Mouse (Mus musculus): Measurements from ENCODE around the gene Atp2c2. TPM values are rescaled to one million over a fixed set of nuclear protein-coding genes. Genes with fewer than 3 reads are reported as not detected.

Gene Atp2c2
- polyA plus RNA-seq, 1 experiment from 2014 or later, result 2.4 TPM

- no peak overlapping the region for H3K27ac ChIP-seq (ENCODE audit: low read depth, low read length)
- no peak overlapping the region for H3K4me2 ChIP-seq (replicated peaks; ENCODE audit: low read depth)
- 88% methylated on average over 8 of the region's 8 CpGs for WGBS
- no peak overlapping the region for H3K4me3 ChIP-seq (ENCODE audit: low read depth, low read length)
- no peaks in the 10 kb centered on the region for H3K27me3 ChIP-seq (replicated peaks; ENCODE audit: control insufficient read depth, insufficient read depth, low read length)
- H3K9me3 ChIP-seq (ENCODE audit: control insufficient read depth), result no peaks in the 10 kb centered on the region
- no peak overlapping the region for H3K9ac ChIP-seq (ENCODE audit: low read depth, low read length)
- no peaks in the 10 kb centered on the region for H3K36me3 ChIP-seq (ENCODE audit: control insufficient read depth, insufficient read depth)
- H3K4me1 ChIP-seq (replicated peaks; ENCODE audit: control insufficient read depth, insufficient read depth, low read length), result no peaks in the 10 kb centered on the region
- ATAC-seq, result no peak
- TF ChIP-seq CTCF (IDR thresholded peaks at IDR 0.05; ENCODE audit: low read depth), result no peak
Measured at GRCm38 (mm10) chr8:119728351-119728895, 28.6 kb downstream of the Atp2c2 start.

- Histone ChIP-seq H3K4me1 (replicated peaks; ENCODE audit: control insufficient read depth, insufficient read depth, low read length) (no peaks in the 10 kb centered on the region), H3K9ac (ENCODE audit: low read depth, low read length) (no peak overlapping the region), H3K9me3 (ENCODE audit: control insufficient read depth) (no peaks in the 10 kb centered on the region), H3K36me3 (ENCODE audit: control insufficient read depth, insufficient read depth) (no peaks in the 10 kb centered on the region), H3K27me3 (replicated peaks; ENCODE audit: control insufficient read depth, insufficient read depth, low read length) (no peaks in the 10 kb centered on the region), H3K4me2 (replicated peaks; ENCODE audit: low read depth) (no peak overlapping the region), H3K27ac (ENCODE audit: low read depth, low read length) (no peak overlapping the region; the same call in 1 of the 2 replicates), H3K4me3 (ENCODE audit: low read depth, low read length) (no peak overlapping the region)
- ATAC-seq, result peak; percentile 65
- 51% methylated on average over 13 of the region's 13 CpGs for WGBS
- TF ChIP-seq CTCF (IDR thresholded peaks at IDR 0.05; ENCODE audit: low read depth), result no peak
Measured at GRCm38 (mm10) chr8:119732072-119732471, 32.3 kb downstream of the Atp2c2 start.

- no peaks in the 10 kb centered on the region for H3K27me3 ChIP-seq (replicated peaks; ENCODE audit: control insufficient read depth, insufficient read depth, low read length)
- H3K9ac ChIP-seq (ENCODE audit: low read depth, low read length), result no peak overlapping the region
- H3K9me3 ChIP-seq (ENCODE audit: control insufficient read depth), result no peaks in the 10 kb centered on the region
- no peak overlapping the region for H3K4me2 ChIP-seq (replicated peaks; ENCODE audit: low read depth)
- WGBS, result 89% methylated on average over 10 of the region's 10 CpGs
- H3K4me3 ChIP-seq (ENCODE audit: low read depth, low read length), result no peak overlapping the region
- no peaks in the 10 kb centered on the region for H3K36me3 ChIP-seq (ENCODE audit: control insufficient read depth, insufficient read depth)
- no peak for TF ChIP-seq CTCF (IDR thresholded peaks at IDR 0.05; ENCODE audit: low read depth)
- H3K4me1 ChIP-seq (replicated peaks; ENCODE audit: control insufficient read depth, insufficient read depth, low read length), result no peaks in the 10 kb centered on the region
- H3K27ac ChIP-seq (ENCODE audit: low read depth, low read length), result no peak overlapping the region
- ATAC-seq, result no peak
Measured at GRCm38 (mm10) chr8:119736348-119736917, 36.6 kb downstream of the Atp2c2 start.

DNA sequence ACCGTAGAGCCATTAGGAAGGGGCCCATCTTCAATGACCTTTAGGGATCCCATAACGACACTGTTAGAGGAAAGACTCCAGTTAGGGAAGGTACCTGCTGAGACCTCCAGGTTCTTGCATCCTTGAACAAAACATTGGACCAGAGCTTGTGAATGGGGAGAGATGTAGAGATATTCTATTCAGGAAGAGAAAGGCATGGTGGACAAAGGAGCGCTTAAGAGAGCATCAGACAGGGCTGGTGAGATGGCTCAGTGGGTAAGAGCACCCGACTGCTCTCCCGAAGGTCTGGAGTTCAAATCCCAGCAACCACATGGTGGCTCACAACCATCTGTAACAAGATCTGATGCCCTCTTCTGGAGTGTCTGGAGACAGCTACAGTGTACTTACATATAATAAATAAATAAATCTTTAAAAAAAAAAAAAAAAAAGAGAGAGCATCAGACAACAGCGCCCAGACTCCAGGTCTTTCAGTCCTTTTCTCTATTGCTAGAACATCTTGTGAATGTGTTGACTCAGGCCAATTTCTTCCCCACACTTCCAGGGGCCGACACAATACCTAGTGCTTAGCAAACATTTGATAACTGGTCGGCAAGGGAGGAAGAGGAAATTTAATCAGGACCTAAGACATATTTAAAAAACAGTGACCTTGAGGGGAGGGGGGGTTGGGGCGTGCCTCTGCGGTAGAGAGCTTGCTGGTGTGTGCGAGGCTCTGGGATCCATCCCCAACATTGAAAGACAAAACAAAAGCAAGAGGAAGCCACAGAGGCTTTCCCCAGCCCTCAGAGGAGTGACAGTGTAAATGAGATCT lies 37.5 kb downstream of the Atp2c2 start:
- ATAC-seq, result no peak
- WGBS, result 56% methylated on average over 11 of the region's 11 CpGs
- H3K4me1 ChIP-seq (replicated peaks; ENCODE audit: control insufficient read depth, insufficient read depth, low read length), result no peaks in the 10 kb centered on the region

DNA sequence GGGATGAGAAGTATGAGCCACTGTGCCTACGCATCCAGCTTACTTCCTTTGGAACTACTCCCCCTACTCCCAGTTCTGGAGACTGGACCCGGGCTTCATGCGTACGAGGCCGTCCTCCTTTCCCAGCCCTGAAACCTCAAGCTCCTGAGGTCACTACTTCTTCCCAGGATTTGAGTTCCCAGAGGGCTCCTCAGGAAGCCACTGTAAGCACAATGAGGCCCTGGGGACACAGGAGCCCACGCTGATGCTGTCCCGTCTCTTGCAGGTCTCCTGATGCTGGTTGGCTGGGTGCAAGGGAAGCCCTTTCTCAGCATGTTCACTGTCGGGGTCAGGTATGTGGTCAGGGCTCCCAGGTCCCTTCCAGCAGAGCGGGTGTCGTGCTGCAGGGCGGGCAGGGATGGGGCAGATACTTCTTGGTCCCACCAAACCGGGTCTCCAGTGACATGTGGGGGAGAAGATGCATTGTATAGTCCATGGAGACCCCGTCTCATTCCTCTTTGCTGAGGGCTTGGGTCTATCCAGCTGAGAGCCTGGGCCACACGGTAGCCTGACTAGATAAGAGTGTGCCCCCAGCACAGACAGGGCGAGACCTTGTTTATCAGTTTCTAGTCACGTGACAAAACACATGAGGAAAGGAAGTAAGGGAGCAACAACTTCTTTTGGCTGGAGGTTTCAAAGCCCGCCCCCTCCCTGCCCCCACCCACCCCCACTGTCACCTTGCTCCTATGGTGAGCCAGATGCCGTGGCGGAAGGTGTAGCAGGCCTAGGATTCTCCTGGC lies 38.5 kb downstream of the Atp2c2 start:
- Histone ChIP-seq H3K36me3 (ENCODE audit: control insufficient read depth, insufficient read depth) (no peaks in the 10 kb centered on the region), H3K27ac (ENCODE audit: low read depth, low read length) (no peak overlapping the region), H3K4me1 (replicated peaks; ENCODE audit: control insufficient read depth, insufficient read depth, low read length) (no peaks in the 10 kb centered on the region), H3K27me3 (replicated peaks; ENCODE audit: control insufficient read depth, insufficient read depth, low read length) (no peaks in the 10 kb centered on the region), H3K9me3 (ENCODE audit: control insufficient read depth) (no peaks in the 10 kb centered on the region), H3K9ac (ENCODE audit: low read depth, low read length) (no peak overlapping the region), H3K4me3 (ENCODE audit: low read depth, low read length) (no peak overlapping the region), H3K4me2 (replicated peaks; ENCODE audit: low read depth) (no peak overlapping the region)
- no peak for TF ChIP-seq CTCF (IDR thresholded peaks at IDR 0.05; ENCODE audit: low read depth)
- WGBS, result 68% methylated on average over 19 of the region's 19 CpGs
- no peak for ATAC-seq

More for the DNA sequence above, 37.5 kb downstream of the Atp2c2 start:
- no peak overlapping the region for H3K4me2 ChIP-seq (replicated peaks; ENCODE audit: low read depth)
- TF ChIP-seq CTCF (IDR thresholded peaks at IDR 0.05; ENCODE audit: low read depth), result no peak
- no peak overlapping the region for H3K9ac ChIP-seq (ENCODE audit: low read depth, low read length)
- H3K4me3 ChIP-seq (ENCODE audit: low read depth, low read length), result no peak overlapping the region
- H3K27ac ChIP-seq (ENCODE audit: low read depth, low read length), result no peak overlapping the region
- no peaks in the 10 kb centered on the region for H3K27me3 ChIP-seq (replicated peaks; ENCODE audit: control insufficient read depth, insufficient read depth, low read length)
- no peaks in the 10 kb centered on the region for H3K9me3 ChIP-seq (ENCODE audit: control insufficient read depth)
- no peaks in the 10 kb centered on the region for H3K36me3 ChIP-seq (ENCODE audit: control insufficient read depth, insufficient read depth)

DNA sequence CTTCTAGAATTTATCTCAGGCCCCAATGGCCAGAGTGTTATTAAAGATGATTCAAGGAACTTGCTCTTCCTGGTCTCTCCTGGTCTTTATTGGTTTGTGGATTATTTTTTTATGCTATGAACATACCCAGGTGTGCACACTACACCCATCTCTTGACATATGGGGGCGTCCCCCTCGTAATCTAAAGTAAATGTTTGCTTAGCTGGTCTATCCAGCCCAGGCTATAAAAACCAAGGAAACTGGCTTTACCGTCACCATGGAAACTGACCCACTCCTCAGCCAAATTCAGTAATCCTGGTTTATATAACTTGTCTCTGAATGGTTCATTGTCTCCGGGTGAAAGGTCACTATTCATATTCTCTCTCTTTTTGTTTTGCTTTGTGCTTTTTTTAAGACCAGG lies 40.8 kb downstream of the Atp2c2 start:
- Histone ChIP-seq H3K4me3 (ENCODE audit: low read depth, low read length) (no peak overlapping the region), H3K4me1 (replicated peaks; ENCODE audit: control insufficient read depth, insufficient read depth, low read length) (no peaks in the 10 kb centered on the region), H3K27ac (ENCODE audit: low read depth, low read length) (no peak overlapping the region), H3K4me2 (replicated peaks; ENCODE audit: low read depth) (no peak overlapping the region), H3K9ac (ENCODE audit: low read depth, low read length) (no peak overlapping the region), H3K36me3 (ENCODE audit: control insufficient read depth, insufficient read depth) (no peaks in the 10 kb centered on the region), H3K27me3 (replicated peaks; ENCODE audit: control insufficient read depth, insufficient read depth, low read length) (no peaks in the 10 kb centered on the region), H3K9me3 (ENCODE audit: control insufficient read depth) (no peaks in the 10 kb centered on the region)
- peak; percentile 80 for ATAC-seq
- no peak for TF ChIP-seq CTCF (IDR thresholded peaks at IDR 0.05; ENCODE audit: low read depth)
- WGBS, result 38% methylated on average over 4 of the region's 4 CpGs
